Mouse (Mus musculus) thymus, postnatal 10 days (tissue): ENCODE measurements around the gene Commd9.

Source experiments
- DNase-seq, 2 experiments: peaks; one replicate each; pipeline ENCODE4 v3.0.0; 2021; ENCODE audit warnings: low spot score in 2 of 2

Gene Commd9

GRCm38 (mm10) chr2:101885768-101886438 lies at the start of gene Commd9:
TSS of gene Commd9 (plus strand) at chr2:101886247.
- DNase-seq: peak; percentile 92 to 93

DNA sequence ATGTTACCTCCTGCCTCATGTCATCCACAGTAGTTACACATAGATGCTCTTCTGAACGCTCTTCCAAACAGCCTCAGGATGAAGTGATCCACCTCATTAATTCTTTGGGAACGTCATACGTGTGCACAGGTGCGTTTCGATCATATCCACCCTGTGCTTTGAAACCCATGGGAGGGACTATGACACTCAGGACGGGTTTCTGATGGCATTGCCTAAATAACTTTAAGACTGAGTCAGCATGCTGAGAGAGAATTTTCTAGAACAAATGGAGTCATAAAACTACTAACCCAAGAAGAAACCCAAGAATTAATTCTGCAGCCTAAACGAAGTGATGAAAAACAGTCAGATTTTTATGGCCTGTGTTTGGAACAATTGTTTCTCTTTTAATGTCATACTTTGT lies 43.3 kb upstream of the Commd9 start:
- DNase-seq: no peak

DNA sequence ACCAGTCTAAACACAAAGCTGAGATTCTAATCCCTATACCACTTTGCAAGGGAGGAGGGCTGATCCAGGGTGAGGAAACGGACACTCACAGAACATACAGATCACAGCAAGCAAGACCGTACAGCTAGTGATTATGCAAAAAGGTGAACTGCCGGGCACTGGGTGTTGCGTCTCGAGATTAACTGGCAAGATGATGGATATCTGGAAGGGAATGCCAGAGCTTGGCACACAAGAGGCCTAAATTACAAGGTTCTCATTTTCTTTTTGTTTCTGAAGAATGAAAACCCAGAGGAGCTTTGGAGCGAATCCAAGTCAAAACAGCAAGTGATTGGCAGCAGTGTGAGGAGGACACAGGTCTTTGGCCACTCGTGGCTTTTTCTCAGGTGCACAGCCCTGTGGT lies 31.3 kb upstream of the Commd9 start:
- DNase-seq: no peak

GRCm38 (mm10) chr2:101856174-101856573 lies 29.9 kb upstream of the Commd9 start:
- no peak for DNase-seq

- no peak for DNase-seq
Measured at GRCm38 (mm10) chr2:101860920-101861485, 25.0 kb upstream of the Commd9 start.

GRCm38 (mm10) chr2:101862219-101863123 lies 23.6 kb upstream of the Commd9 start:
- no peak for DNase-seq

- DNase-seq: no peak
Measured at GRCm38 (mm10) chr2:101868683-101869082, 17.4 kb upstream of the Commd9 start.

DNA sequence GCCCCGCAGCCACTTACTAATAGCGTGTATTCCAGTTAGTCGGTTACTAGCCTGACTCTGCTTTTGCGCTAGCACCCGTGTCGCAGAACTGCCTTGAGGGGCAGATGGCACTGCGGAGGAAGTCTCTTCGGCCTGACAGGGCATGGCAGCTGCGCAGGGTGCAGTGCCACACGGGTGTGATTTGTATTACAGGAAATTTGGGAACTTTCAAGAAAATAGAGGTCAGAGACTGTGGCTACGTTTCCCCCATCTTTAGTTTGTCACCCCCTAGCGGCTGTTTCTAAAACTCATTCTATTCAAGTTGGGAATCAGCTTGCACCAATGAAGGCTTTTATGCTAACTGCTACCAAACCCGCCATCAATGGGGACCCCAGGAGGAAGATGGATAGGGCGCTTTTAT lies 14.9 kb upstream of the Commd9 start:
- peak in 1 of 2 experiments; percentile 62 for DNase-seq

- no peak for DNase-seq
Measured at GRCm38 (mm10) chr2:101881471-101882162, 4.4 kb upstream of the Commd9 start.

GRCm38 (mm10) chr2:101882998-101883397 lies 3.0 kb upstream of the Commd9 start, which contains the start of gene Prr5l:
TSS of gene Prr5l (minus strand) at chr2:101883027.
- no peak for DNase-seq

DNA sequence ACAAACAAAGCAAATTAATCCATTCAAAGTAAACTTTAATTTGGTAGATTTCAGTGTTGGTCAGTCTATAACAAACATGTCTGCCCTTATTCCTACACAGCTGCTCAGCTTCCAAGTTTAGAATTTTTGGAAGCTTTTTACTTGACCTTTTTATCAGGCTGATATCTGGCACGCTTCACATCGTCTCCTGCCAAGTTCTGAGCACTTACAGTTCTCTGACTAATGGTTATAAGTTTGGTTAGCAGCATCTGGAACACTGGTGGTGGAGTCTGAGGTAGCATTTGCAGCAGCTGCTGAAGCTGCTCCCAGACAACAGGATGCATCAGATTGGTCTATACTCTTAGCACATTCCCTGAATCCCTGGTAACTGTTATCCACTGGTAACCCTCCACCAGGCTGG lies 1.8 kb upstream of the Commd9 start:
- DNase-seq: no peak

- no peak for DNase-seq
Measured at GRCm38 (mm10) chr2:101888886-101889285, 2.8 kb downstream of the Commd9 start.

- DNase-seq: no peak
Measured at GRCm38 (mm10) chr2:101891143-101891542, 5.1 kb downstream of the Commd9 start.

GRCm38 (mm10) chr2:101894126-101894525 lies 8.1 kb downstream of the Commd9 start:
- DNase-seq: no peak

DNA sequence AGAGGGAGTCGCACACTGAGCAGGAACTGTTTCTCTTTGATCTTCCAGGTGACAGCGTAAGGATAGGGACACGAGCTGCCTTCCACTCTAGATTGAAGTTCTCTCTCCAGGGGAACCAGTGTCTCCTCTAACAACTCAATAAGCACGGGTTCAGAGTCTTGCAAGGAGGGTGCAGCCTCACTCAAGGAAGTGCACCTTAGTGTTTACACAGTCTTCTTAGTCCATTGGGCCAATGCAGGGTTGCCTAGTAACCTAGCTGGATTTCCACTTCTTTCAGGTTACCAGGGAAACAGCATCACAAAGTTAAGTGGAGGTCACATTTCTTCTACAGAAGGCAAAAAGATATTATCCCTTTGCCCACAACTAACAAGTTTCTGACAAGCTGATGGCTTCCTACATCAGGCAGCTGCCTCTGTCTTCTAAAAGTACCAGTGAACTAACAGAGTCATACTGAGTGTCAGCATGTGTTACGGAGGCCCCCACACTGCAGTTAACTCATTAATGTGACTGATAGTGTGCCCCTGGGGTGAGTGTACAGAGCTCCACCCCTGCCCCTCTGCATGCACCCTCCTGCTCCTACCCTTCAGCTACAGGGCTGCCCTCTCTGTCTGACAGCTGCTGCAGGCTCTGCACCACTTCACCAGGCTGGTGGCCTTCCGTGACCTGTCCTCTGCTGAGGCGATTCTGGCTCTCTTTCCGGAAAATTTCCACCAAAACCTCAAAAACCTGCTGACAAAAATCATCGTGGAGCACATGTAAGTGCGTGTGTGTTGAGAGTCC lies 10.6 kb downstream of the Commd9 start:
- no peak for DNase-seq

DNA sequence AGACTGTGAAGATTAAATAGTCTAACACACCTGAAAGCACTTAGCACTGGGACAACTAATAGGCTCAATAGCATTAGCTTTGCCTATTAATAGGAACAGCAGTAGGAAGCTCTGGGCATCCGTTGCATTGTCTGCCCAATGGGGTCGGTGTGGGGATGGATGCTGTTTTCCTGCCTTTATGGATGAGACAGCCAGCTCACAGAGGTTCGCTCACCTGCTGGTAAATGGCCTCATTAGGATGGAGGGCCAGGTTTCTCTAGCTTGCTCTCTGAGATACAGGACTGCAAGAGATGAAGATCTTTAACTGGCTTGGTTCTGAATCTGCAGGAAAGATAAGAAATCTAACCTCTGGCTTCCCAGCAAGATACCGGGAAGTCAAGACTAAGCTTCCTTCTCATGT lies 16.1 kb downstream of the Commd9 start:
- DNase-seq: no peak

GRCm38 (mm10) chr2:101905534-101906378 lies 19.7 kb downstream of the Commd9 start:
- DNase-seq: peak; percentile 69 to 83

DNA sequence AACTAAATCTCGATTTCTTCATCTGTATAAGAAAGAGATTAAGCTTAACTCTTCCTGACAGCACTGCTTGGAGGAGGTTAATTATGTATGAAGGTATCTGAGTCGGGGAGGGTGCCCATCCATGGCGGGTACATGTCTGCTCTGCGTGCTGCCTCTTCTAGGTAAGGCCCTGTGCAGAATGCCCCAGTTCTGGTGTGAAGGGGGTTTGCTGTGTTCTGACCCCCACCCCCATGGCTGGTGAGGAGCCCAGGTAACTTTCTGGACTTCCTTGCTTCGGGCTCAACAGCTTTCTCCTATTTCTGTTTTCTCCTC lies 20.3 kb downstream of the Commd9 start:
- DNase-seq: no peak

GRCm38 (mm10) chr2:101907386-101908022 lies 21.5 kb downstream of the Commd9 start:
- no peak for DNase-seq

DNA sequence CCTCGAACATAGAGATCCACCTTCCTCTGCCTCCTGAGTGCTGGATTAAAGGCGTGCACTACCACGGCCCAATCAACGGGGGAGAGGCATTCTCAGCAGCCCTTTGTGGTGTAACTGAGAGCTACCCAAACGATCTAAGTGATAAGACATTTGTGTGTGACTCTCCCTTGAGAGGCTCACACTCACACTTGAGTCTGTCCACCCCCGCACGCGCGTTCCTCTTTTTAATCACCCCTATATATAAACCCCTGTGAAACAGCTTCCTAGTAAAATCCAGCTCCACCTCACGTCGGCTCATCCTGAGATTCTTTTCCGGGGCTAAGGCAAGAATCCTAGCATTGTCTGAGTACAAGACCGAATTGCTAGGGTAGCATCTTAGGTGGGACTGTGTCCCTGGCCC lies 22.7 kb downstream of the Commd9 start:
- no peak for DNase-seq
